Mouse (Mus musculus) thymus, postnatal 14 days (tissue): ENCODE data around the gene Pik3ca.
"Not testable (repeated sequence)": the region's sequence is repeated elsewhere in the genome, so short reads cannot be mapped to it uniquely, and the experiment has no call there.

ENCODE experiments used
- DNase-seq: peaks from one replicate; pipeline ENCODE4 v3.0.0; 2021

The Pik3ca gene

GRCm38 (mm10) chr3:32402990-32403885, 5.8 kb downstream of the Pik3ca start:
- DNase-seq, result no peak

- no peak for DNase-seq
Observed at GRCm38 (mm10) chr3:32405699-32406098, 8.2 kb downstream of the Pik3ca start.

DNA sequence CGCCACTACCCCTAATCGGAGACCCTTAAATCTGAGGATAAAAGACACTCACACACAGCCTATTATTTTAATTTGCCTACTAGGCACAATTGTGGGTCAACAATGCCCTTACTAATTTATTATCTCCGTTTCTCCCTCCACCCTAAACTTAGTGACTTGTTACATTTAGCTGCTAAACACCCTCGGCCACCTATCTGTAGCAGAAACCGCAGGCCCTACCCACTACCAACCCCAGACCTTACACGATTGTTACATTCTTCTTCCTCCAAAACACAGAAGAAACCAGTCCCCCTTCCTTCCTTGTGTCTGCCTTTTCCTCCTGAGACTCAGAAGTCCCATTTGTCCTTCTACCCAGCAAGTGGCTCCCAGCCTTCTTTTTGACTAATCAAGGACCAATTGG, 9.3 kb downstream of the Pik3ca start:
- no peak for DNase-seq

DNA sequence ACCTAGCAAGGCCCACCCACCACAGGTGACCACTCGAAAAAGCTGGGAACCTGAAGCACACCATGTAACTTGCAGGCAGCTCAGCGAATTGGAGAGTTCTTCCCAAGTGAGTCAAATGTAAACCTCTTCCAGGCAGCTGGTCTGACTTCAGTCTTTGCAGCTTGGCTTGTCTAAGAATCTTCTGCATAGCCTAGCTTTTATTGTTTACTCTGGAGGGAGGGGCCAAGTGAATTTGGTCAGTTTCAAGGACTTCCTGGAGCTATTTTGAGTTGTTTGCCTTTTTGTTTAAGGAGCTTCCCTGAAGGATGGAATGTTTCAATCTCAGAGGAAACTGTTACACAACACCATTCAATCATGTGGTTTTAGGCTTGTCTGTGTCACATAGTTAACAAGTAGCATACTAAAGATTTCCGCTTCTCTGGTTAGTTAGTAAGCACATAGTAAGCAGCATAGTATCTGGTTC, 11.4 kb downstream of the Pik3ca start:
- DNase-seq, result no peak

DNA sequence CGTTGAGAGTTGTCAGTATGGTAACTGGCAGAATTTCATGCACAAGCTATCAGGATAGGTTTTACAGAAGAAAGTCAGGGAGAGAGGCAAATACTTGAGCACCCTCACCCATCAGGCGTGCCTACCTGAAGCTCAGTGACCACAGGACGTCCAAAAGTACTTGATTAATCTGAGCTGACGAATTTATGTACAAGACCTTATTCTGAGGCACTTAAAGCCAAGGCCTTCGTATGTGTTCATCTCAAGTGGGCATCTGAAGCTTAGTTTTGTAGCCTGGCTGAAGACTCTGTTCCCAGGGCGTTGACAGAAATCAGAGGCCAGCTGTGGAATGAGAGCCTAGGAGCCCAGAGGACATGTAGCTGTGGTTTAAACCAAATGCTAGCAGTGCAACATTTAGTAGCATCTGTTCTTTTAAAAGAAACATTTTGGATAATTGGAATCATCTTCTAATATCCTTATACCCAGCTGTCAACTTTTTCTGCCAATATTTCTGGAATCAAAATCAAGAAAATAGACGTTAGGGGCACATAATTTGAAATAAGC, 15.1 kb downstream of the Pik3ca start:
- DNase-seq, result no peak

DNA sequence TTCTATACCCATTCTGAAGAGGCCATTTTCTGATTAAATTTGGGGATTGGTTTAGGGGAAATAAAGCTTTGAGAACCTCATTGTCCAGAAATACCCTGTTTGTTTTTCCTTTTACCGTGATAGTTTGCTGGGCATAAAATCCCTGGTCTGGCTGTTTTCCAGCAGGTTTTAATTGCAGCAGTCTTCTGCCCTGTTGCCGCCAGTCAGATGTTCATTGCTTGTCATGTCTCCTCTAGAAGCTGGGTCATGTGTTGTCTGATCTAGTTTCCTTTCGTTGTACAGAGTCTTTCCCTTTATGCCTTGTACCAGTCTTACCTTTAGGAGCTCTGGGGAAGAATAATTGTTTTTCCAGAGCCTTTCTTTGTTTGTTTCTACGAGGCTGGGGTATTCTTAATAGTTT, 16.9 kb downstream of the Pik3ca start:
- no peak for DNase-seq

- no peak for DNase-seq
Observed at GRCm38 (mm10) chr3:32415370-32416309, 18.2 kb downstream of the Pik3ca start.

DNA sequence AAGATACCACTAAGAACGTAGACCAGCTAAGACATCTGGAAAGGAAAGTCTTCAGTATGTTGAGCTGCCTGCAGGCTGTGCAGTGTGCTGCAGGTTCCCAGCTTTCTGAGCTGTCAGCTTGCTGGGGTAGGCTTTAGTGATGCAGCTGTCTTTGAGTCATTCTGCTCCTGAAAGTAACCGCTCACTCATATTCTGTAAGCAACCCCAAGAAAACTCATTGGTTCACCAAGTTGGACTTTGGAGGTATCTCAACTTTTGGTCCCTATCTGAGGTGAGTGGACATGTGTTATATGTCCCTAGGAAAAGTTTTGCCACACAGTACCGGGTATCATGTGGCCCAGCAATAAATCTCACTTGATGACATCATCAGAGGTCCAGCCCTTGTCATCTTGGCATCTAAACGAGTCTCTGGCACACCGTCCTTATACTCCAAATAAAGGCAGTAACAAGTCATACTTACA, 20.3 kb downstream of the Pik3ca start:
- DNase-seq, result no peak

- no peak for DNase-seq
Observed at GRCm38 (mm10) chr3:32419866-32420265, 22.4 kb downstream of the Pik3ca start.

DNA sequence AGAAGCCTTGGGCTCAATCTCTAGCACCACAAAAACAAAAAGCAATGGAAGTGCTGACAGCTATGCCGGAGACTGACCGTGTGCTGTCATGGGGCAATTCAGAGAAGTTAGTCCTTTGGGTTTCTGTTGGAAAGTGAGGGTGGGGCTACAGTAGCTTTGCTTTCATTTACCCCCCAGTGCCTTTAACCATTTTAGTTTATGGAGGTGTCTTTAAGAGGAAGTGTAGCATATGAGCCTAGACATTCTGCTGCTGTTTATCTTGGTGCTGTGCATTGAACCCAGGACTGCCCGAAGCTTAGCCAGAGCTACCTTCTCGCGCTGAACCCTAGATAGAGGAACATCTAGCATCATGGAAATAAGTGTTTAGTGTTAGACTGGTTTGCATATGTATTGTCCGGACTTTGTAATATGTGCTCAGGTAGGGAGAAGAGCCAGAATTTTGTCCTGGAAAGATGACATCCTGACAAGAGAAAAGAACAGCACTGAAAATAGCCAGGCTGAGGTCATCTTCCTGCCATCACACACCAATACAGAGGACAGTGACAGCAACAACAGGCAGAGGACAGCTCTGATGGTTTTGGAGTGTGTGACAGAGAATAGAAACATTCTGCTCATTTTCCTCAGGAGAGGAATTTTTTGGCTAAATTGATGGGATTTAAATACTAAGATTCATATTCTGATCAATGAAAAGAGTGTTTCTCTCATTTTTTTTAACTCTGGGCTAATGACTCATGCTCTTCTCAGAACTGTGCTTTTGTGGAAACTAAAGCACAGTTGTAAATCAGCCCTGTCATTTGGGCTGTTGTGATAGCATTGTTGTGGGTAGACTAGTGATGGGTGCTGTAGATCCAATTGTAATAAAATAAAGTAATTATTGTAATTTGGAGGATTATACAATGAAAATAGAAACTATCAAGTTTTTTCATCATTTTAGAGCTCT, 23.9 kb downstream of the Pik3ca start:
- no peak for DNase-seq

- DNase-seq, result no peak
Observed at GRCm38 (mm10) chr3:32427695-32428094, 30.2 kb downstream of the Pik3ca start.

DNA sequence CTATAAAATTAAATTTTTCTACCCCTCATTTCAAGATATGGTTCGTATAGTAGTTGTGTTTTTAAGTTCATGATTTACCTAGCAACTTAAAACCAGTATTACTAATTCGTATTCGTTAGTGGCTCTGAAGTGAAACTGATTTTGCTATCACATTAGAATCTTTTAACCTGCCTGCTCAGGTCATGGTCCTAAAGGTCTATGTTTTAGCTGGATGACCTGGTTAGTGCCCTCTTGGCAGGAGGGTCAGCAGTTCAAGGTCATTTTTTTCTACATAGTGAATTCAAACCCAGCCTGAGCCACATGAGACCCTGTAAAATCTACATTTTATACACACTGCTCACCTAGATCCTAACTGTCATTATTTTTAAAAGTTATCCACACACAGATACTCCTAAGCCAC, 30.9 kb downstream of the Pik3ca start:
- DNase-seq, result no peak

DNA sequence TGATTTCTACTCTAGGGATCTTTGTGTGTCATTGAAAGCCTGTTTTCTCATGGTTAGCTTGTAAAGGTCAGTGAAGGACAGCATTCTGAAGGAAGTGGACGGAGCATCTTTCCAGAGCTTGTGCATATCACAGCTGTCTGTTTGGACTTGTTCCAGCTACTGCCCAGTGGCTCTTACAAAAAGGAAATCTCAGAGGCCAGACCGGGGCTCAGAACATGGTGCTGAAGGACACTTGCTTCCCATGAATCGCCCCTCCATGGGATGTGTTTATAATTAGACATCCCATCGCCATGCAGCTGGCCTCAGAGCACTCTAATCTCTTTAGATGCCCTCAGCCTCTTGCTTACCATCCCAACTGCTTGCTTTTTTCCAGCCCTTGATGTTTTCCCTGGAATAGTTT, 31.4 kb downstream of the Pik3ca start:
- no peak for DNase-seq

GRCm38 (mm10) chr3:32429351-32429750, 31.9 kb downstream of the Pik3ca start:
- not testable (repeated sequence) for DNase-seq

DNA sequence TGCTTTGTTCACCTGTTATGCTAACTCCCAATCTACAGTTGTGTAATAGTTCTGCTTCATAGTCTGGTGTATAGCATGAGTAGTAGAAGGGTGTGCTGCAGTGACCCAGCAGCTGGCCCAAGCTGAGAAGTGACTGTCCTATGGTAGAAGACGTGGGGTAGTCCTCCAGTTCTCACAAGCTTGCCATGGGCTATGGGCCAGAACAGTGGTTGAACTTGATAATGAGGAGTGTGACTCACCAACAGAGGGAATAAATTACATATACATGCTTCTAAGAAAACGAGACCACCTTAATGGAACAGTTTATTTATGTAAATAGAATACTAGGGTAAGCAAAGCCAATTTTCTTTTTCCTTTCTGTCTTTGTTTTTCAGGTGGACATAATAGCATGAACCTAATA, 32.9 kb downstream of the Pik3ca start:
- DNase-seq, result no peak

GRCm38 (mm10) chr3:32434016-32434415, 36.5 kb downstream of the Pik3ca start:
- no peak for DNase-seq

DNA sequence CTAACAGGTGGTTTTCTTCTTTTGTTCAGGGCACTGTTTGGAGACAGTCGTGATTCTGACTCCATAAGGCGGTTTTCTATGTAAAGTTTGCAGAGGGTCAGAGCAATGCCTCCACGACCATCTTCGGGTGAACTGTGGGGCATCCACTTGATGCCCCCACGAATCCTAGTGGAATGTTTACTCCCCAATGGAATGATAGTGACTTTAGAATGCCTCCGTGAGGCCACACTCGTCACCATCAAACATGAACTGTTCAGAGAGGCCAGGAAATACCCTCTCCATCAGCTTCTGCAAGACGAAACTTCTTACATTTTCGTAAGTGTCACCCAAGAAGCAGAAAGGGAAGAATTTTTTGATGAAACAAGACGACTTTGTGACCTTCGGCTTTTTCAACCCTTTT, 38.6 kb downstream of the Pik3ca start:
- DNase-seq, result no peak

GRCm38 (mm10) chr3:32437297-32437696, 39.8 kb downstream of the Pik3ca start:
- DNase-seq, result no peak

GRCm38 (mm10) chr3:32437820-32438219, 40.3 kb downstream of the Pik3ca start:
- no peak for DNase-seq

DNA sequence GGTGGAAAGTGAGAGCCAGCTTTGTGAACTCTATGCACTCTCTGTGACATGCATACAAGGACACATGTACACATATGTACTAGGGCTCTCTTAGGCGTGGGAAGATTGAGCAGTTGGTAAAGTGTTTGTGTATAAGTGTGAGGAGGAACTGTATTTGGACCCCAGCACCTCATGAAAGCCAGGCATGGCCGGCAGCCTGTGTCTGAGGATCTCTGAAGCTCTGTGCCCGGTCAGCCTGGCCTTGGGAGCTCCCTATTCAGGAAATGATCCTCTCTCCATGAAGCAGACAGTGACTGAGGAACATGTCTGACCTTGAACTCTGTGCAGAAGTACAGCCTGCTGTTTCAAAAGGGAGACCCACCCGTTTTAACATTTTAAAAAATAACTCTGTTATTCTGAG, 41.2 kb downstream of the Pik3ca start:
- no peak for DNase-seq

DNA sequence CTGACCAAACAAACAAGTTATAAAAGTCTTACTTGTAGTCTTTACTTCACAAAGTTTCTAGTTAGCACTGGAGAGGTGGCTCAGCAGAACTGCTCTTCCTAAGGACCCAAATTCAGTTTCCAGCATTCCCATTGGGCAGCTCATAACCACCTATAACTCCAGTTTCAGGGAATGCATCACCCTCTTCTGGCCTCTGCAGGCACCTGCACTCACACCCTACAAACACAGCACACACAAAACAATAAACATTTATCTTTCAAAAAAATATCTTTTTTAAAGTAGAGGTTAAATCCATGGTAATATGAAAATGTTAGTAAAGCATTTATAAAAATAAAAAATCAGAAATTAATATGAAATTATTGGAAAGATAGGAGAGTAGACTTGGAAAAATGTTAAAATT, 44.2 kb downstream of the Pik3ca start:
- DNase-seq, result no peak
